Mouse (Mus musculus): Measurements from ENCODE around the gene Vps45.

- no peak for TF ChIP-seq GATA1 (IDR thresholded peaks at IDR 0.05; ENCODE audit: low read length)
- TF ChIP-seq TAL1 (IDR thresholded peaks at IDR 0.05; ENCODE audit: low read length) = no peak
These were observed 26.0 kb upstream of the Vps45 start for GRCm38 (mm10) chr3:96084146-96084755.
